Mouse (Mus musculus) neutrophil, adult 5-6 weeks (primary cell): Measurements from ENCODE around the gene Pqlc2. TPM values are rescaled to one million over a fixed set of nuclear protein-coding genes. Genes with fewer than 3 reads are reported as not detected.

Experiments
- ATAC-seq: fragments of 151-379, 151-347 bp; 2 replicates; pipeline ENCODE4 v1.8.0; 2017; ENCODE audit warnings: mild to moderate bottlenecking, moderate TSS enrichment; ENCODE audit not compliant: insufficient number of reproducible peaks, poor library complexity, low FRiP score, severe bottlenecking; ENCODE audit errors: extremely low read depth
- total RNA-seq: library from RNA; stranded (forward); fragments of 200-1000 nt; gene quantifications from 2 replicates; pipeline ENCODE4 v1.2.3, GENCODE M21; 2017

The Pqlc2 gene
- total RNA-seq, 1 experiment from 2014 or later, result 16.8 TPM

DNA sequence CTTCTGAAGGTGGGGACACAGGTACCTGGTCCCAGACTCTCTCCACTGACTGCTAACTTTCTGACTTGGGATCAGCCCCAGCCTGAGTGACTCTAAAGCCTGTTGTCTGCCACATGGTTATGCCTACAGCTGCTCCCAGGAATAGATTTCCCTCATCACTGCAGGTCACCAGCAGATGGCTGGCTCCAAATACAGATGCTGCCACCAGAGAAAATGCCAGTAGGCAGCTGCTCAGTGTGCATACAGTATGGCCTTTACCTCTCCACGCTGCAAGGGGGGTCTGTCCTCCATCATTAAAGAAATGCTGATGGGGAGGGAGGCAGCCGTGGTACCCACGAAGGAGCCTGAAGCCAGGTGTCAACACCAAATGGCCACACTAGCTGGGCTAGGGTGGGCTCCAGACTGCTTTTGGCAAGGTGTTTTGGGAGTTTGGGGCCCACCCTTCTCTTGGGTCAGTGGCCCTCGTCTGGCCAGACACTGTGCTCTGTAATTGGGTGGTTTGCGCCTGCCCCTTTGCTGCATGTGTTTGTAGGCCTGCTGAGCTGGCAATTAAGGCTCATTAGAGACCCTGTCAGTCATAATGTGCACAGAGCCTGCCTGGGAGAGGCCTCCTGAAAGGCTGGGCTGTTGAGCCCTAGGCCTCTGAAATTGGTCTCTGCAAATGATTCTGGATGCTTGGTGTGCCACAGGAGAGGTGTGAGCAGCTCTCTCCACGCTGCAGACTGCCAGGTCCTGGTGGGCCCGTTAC lies 64.2 kb downstream of the Pqlc2 start:
- no peak for ATAC-seq

DNA sequence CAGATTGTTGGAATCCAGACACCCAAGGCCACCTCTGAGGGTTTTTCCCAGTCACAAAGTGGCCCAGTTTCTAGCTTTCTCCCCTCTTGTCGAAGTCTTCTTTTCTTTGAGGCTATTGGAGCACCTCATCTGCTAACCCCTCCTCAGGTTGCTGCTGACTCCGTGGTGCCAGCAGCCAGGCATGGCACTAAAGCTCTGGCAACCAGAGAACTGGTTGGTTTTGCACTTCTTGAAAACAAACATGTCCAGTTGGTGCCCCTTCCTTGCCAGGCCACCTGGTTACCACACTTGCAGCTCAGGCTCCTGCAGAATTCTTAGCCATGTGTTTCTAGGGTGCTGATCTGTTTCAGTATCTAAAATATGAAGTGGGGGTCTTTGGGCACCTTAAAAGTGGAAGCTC lies 65.0 kb downstream of the Pqlc2 start:
- ATAC-seq, result no peak

DNA sequence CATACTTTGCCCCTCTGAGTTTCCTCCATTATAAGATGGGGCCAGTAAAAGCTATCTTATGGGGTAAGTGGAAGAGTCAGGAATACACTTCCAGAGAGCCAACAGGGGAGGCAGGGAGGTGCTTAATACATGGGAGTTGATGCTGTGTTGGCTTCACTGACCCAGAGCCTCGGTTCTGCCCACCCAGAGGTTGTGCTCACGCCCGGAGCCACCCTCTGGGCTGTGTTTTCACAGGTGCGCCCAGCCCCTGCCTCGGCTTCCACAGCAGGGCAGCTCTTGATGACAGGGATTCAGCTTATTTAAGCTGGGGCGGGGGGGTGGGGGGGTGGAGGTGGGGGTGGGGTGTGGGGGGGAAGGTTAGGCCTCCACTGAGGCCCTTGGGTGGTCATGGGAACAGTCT lies 65.7 kb downstream of the Pqlc2 start:
- no peak for ATAC-seq

DNA sequence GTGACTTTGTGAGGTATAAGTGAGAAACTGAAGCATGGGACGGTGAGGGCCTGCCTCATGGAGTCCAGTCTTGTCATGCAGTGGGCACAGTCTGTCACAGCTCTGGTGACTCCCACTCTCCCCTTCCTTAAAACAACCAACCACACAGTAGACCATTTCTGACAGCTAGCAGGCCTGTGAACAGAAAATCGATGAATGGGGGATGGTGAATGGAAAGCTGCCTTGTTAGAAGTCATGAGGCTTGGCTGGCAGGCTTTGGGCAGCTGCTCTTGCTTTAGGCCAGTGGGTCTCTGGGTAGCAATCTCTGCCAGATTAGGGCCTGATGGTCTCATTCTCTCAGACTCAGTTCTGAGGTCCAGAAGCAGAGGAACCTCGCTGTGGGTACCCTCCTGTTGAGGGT lies 66.3 kb downstream of the Pqlc2 start:
- no peak for ATAC-seq

Other genes with a start within 250 kb of the Pqlc2 start
- gene Htr6, start 235.1 kb downstream of the Pqlc2 start, total RNA-seq, result not detected in 2 replicates
- not detected in 2 replicates for gene Nbl1, start 217.7 kb downstream of the Pqlc2 start, total RNA-seq
- gene Minos1, start 179.6 kb downstream of the Pqlc2 start, total RNA-seq, result 66.9 and 68.0 TPM in 2 replicates
- 169 and 180 TPM in 2 replicates for gene Capzb, start 117.8 kb downstream of the Pqlc2 start, total RNA-seq
- 7.0 and 7.1 TPM in 2 replicates for gene Akr7a5, start within 50 bp of the Pqlc2 start, total RNA-seq
- 23.4 and 25.8 TPM in 2 replicates for gene Mrto4, start 41.9 kb upstream of the Pqlc2 start, total RNA-seq
- gene Emc1, start 41.9 kb upstream of the Pqlc2 start, total RNA-seq, result 21.0 and 34.7 TPM in 2 replicates
- gene Ubr4, start 41.9 kb upstream of the Pqlc2 start, total RNA-seq, result 114 and 118 TPM in 2 replicates
- gene Iffo2, start 219.8 kb upstream of the Pqlc2 start, total RNA-seq, result 3.6 and 3.7 TPM in 2 replicates